Mouse (Mus musculus) layer of hippocampus, adult 11-12 months (tissue): ENCODE measurements around the gene Mtmr11.
"Not testable (repeated sequence)": the region's sequence is repeated elsewhere in the genome, so short reads cannot be mapped to it uniquely, and the experiment has no call there.

ENCODE experiments used
- DNase-seq: peaks from one replicate; pipeline ENCODE4 v3.0.0; 2022; ENCODE audit warnings: low spot score

Gene Mtmr11

GRCm38 (mm10) chr3:96172197-96173178 is 10.7 kb downstream of the Mtmr11 start, which contains the start of gene Sf3b4:
TSS of gene Sf3b4 (plus strand) at chr3:96172332.
- peak; percentile 82 for DNase-seq

- DNase-seq, result no peak
Observed at GRCm38 (mm10) chr3:96173185-96173584, 11.4 kb downstream of the Mtmr11 start.

GRCm38 (mm10) chr3:96174042-96174441 is 12.2 kb downstream of the Mtmr11 start:
- DNase-seq, result not testable (repeated sequence)

GRCm38 (mm10) chr3:96175251-96175650 is 13.4 kb downstream of the Mtmr11 start:
- no peak for DNase-seq

GRCm38 (mm10) chr3:96178427-96178826 is 16.6 kb downstream of the Mtmr11 start:
- DNase-seq, result no peak

GRCm38 (mm10) chr3:96178902-96179301 is 17.1 kb downstream of the Mtmr11 start:
- no peak for DNase-seq

- no peak for DNase-seq
Observed at GRCm38 (mm10) chr3:96179531-96179930, 17.7 kb downstream of the Mtmr11 start.

- peak; percentile 70 for DNase-seq
Observed at GRCm38 (mm10) chr3:96180727-96181477, 19.1 kb downstream of the Mtmr11 start, which contains the start of gene Sv2a. TSS of gene Sv2a (plus strand) at chr3:96181151.

GRCm38 (mm10) chr3:96181510-96182381 is 19.9 kb downstream of the Mtmr11 start:
- no peak for DNase-seq

GRCm38 (mm10) chr3:96182382-96182776 is 20.6 kb downstream of the Mtmr11 start:
- DNase-seq, result no peak

GRCm38 (mm10) chr3:96192977-96193376 is 31.2 kb downstream of the Mtmr11 start:
- no peak for DNase-seq

- no peak for DNase-seq
Observed at GRCm38 (mm10) chr3:96194966-96195365, 33.2 kb downstream of the Mtmr11 start.

- DNase-seq, result no peak
Observed at GRCm38 (mm10) chr3:96195616-96196313, 34.0 kb downstream of the Mtmr11 start.

GRCm38 (mm10) chr3:96196437-96197128 is 34.8 kb downstream of the Mtmr11 start:
- no peak for DNase-seq

GRCm38 (mm10) chr3:96197129-96197749 is 35.4 kb downstream of the Mtmr11 start:
- peak; percentile 92 for DNase-seq

GRCm38 (mm10) chr3:96198181-96198580 is 36.4 kb downstream of the Mtmr11 start:
- DNase-seq, result no peak

- DNase-seq, result not testable (repeated sequence)
Observed at GRCm38 (mm10) chr3:96198601-96199251, 36.9 kb downstream of the Mtmr11 start.

- no peak for DNase-seq
Observed at GRCm38 (mm10) chr3:96199731-96200130, 37.9 kb downstream of the Mtmr11 start.

GRCm38 (mm10) chr3:96207819-96208218 is 46.0 kb downstream of the Mtmr11 start:
- DNase-seq, result no peak
